Mouse (Mus musculus) cerebellum, adult 9-10 months (tissue): Measurements from ENCODE around the gene Irf8.

Experiments used
- DNase-seq: peaks from one replicate; pipeline ENCODE4 v3.0.0; 2022

Irf8 gene

DNA sequence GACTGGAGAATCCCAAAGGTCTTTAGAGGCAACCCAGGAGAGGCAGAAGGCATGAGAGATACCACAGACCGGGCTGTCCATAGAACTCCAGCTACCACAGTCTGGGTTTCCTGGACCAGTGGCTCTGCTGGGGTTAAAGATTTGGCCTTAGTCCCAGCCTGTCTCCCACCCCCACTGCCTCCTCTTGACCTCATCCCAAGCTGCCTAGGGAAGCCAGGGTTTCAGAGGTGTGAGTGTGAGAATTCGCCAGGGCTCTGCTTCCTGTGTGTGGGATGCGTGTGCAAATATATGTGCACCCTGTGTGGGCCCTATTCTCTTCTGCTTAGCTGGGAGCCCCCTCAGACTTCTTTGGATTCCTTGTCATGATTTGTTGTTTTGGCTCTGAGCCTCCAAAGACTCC lies 68.6 kb downstream of the Irf8 start:
- DNase-seq = no peak
